Mouse (Mus musculus) CH12.LX (cell line): ENCODE results near the gene Gbgt1. TPM values are rescaled to one million over a fixed set of nuclear protein-coding genes. Genes with fewer than 3 reads are reported as not detected.

ENCODE experiments used
- DNase-seq: peaks from one replicate; pipeline ENCODE4 v3.0.0-alpha.2; 2013; ENCODE audit errors: extremely low read depth
- H3K27ac ChIP-seq: 2 replicates; pipeline ENCODE4 v1.5.1; 2012; ENCODE audit warnings: low read depth, mild to moderate bottlenecking, control low read depth, moderate library complexity; ENCODE audit not compliant: insufficient read depth
- H3K27me3 ChIP-seq: replicated peaks from 2 replicates; pipeline ENCODE3; 2012; ENCODE audit warnings: inconsistent platforms
- H3K36me3 ChIP-seq, 2 experiments: replicated peaks in 1 of 2; 2 replicates each; pipeline versions ENCODE3 to v1.6.1; 2012; ENCODE audit warnings: inconsistent platforms in 1 of 2, low read length in 1 of 2, mild to moderate bottlenecking in 1 of 2, mixed read lengths in 1 of 2, moderate library complexity in 1 of 2; ENCODE audit not compliant: control insufficient read depth in 1 of 2, insufficient read depth in 1 of 2
- H3K4me1 ChIP-seq, 2 experiments: 2 replicates each; pipeline ENCODE4 v1.6.1; 2012; ENCODE audit warnings: inconsistent platforms in 1 of 2, moderate library complexity in 1 of 2; ENCODE audit not compliant: insufficient read depth in 2 of 2, control insufficient read depth in 1 of 2
- H3K4me2 ChIP-seq: 2 replicates; pipeline ENCODE4 v1.6.1; 2012; ENCODE audit warnings: low read depth, mild to moderate bottlenecking, control low read depth; ENCODE audit not compliant: poor library complexity, insufficient read depth, severe bottlenecking
- H3K4me3 ChIP-seq, 3 experiments: fragments of 150-350 bp in 1 of 3; sonication (generic) in 1 of 3; replicated peaks in 1 of 3; 2 replicates each; pipeline versions ENCODE3 to v1.5.1; 2011 to 2012; ENCODE audit warnings: low read depth in 2 of 3, low read length in 2 of 3, mild to moderate bottlenecking in 2 of 3, moderate library complexity in 2 of 3, control low read depth in 1 of 3, improper control_type of control experiment in 1 of 3, inconsistent platforms in 1 of 3, mixed read lengths in 1 of 3; ENCODE audit not compliant: poor library complexity in 1 of 3
- H3K79me2 ChIP-seq: replicated peaks from 2 replicates; pipeline ENCODE4 v1.6.1; 2012; ENCODE audit warnings: mild to moderate bottlenecking, moderate library complexity; ENCODE audit not compliant: control insufficient read depth, poor library complexity, insufficient read depth, severe bottlenecking; ENCODE audit errors: extremely low read depth
- H3K9ac ChIP-seq: 2 replicates; pipeline ENCODE4 v1.6.1; 2012; ENCODE audit warnings: low read depth, mild to moderate bottlenecking, control low read depth, moderate library complexity; ENCODE audit not compliant: insufficient read depth
- H3K9me3 ChIP-seq: replicated peaks from 2 replicates; pipeline ENCODE3; 2012; ENCODE audit warnings: low read length, inconsistent platforms, mixed read lengths
- BHLHE40 ChIP-seq: IDR thresholded peaks from 2 replicates; pipeline ENCODE4 v1.6.1; 2011; ENCODE audit warnings: mild to moderate bottlenecking, low read depth, low read length, improper control_type of control experiment
- CHD1 ChIP-seq: IDR thresholded peaks from 2 replicates; pipeline ENCODE4 v1.6.1; 2012; ENCODE audit warnings: low read depth, low read length, improper control_type of control experiment, inconsistent platforms
- CHD2 ChIP-seq: IDR thresholded peaks from 2 replicates; pipeline ENCODE4 v1.6.1; 2011; ENCODE audit warnings: low read length, improper control_type of control experiment
- CTCF ChIP-seq, 2 experiments: IDR thresholded peaks in 1 of 2; conservative IDR thresholded peaks in 1 of 2; 2 replicates each; pipeline ENCODE4 v1.5.1; 2011 to 2012; ENCODE audit warnings: low read depth in 2 of 2, low read length in 2 of 2, improper control_type of control experiment in 1 of 2, inconsistent platforms in 1 of 2, mild to moderate bottlenecking in 1 of 2, moderate library complexity in 1 of 2
- E2F4 ChIP-seq: IDR thresholded peaks from 2 replicates; pipeline ENCODE4 v1.6.1; 2011; ENCODE audit warnings: low read depth, low read length, improper control_type of control experiment; ENCODE audit not compliant: insufficient replicate concordance
- ELF1 ChIP-seq: IDR thresholded peaks from 2 replicates; pipeline ENCODE4 v1.6.1; 2014; ENCODE audit warnings: low read depth, mild to moderate bottlenecking, inconsistent platforms, low read length, improper control_type of control experiment
- EP300 ChIP-seq: IDR thresholded peaks from 2 replicates; pipeline ENCODE4 v1.6.1; 2011; ENCODE audit warnings: low read length, improper control_type of control experiment
- ETS1 ChIP-seq: conservative IDR thresholded peaks from 2 replicates; pipeline ENCODE4 v1.6.1; 2012; ENCODE audit warnings: low read depth, mild to moderate bottlenecking, inconsistent platforms, low read length, improper control_type of control experiment, moderate library complexity
- GABPA ChIP-seq: IDR thresholded peaks from 2 replicates; pipeline ENCODE4 v1.6.1; 2012; ENCODE audit warnings: low read depth, low read length, improper control_type of control experiment, inconsistent platforms; ENCODE audit not compliant: insufficient replicate concordance
- HCFC1 ChIP-seq: IDR thresholded peaks from 2 replicates; pipeline ENCODE4 v1.6.1; 2012; ENCODE audit warnings: low read depth, mild to moderate bottlenecking, inconsistent platforms, low read length, improper control_type of control experiment
- IRF4 ChIP-seq: IDR thresholded peaks from 2 replicates; pipeline ENCODE4 v1.6.1; 2014; ENCODE audit warnings: low read depth, mild to moderate bottlenecking, inconsistent platforms, low read length, improper control_type of control experiment
- JUN ChIP-seq: IDR thresholded peaks from 2 replicates; pipeline ENCODE4 v1.6.1; 2011; ENCODE audit warnings: low read depth, mild to moderate bottlenecking, low read length, improper control_type of control experiment, moderate library complexity; ENCODE audit not compliant: insufficient read depth
- JUND ChIP-seq: conservative IDR thresholded peaks from 2 replicates; pipeline ENCODE4 v1.6.1; 2011; ENCODE audit warnings: low read depth, low read length, improper control_type of control experiment
- KAT2A ChIP-seq: IDR thresholded peaks from 2 replicates; pipeline ENCODE4 v1.6.1; 2012; ENCODE audit warnings: low read length, improper control_type of control experiment, inconsistent platforms; ENCODE audit not compliant: insufficient replicate concordance
- MAFK ChIP-seq: IDR thresholded peaks from 2 replicates; pipeline ENCODE4 v1.6.1; 2011; ENCODE audit warnings: low read length, improper control_type of control experiment; ENCODE audit not compliant: insufficient replicate concordance
- MAX ChIP-seq: IDR thresholded peaks from 2 replicates; pipeline ENCODE4 v1.6.1; 2011; ENCODE audit warnings: low read length, improper control_type of control experiment
- MAZ ChIP-seq: IDR thresholded peaks from 2 replicates; pipeline ENCODE4 v1.6.1; 2012; ENCODE audit warnings: low read depth, mild to moderate bottlenecking, inconsistent platforms, low read length, improper control_type of control experiment, moderate library complexity
- MEF2A ChIP-seq: IDR thresholded peaks from 2 replicates; pipeline ENCODE4 v1.6.1; 2014; ENCODE audit warnings: low read depth, mild to moderate bottlenecking, inconsistent platforms, low read length, improper control_type of control experiment, borderline replicate concordance
- MXI1 ChIP-seq: IDR thresholded peaks from 2 replicates; pipeline ENCODE4 v1.6.1; 2011; ENCODE audit warnings: mild to moderate bottlenecking, low read depth, low read length, improper control_type of control experiment
- MYC ChIP-seq: IDR thresholded peaks from 2 replicates; pipeline ENCODE4 v1.6.1; 2011; ENCODE audit warnings: low read depth, mild to moderate bottlenecking, improper control_type of control experiment, low read length
- NELFE ChIP-seq: IDR thresholded peaks from 2 replicates; pipeline ENCODE4 v1.6.1; 2011; ENCODE audit warnings: low read depth, low read length, improper control_type of control experiment
- NRF1 ChIP-seq: IDR thresholded peaks from 2 replicates; pipeline ENCODE4 v1.6.1; 2014; ENCODE audit warnings: low read depth, mild to moderate bottlenecking, inconsistent platforms, low read length, improper control_type of control experiment, moderate library complexity
- PAX5 ChIP-seq: IDR thresholded peaks from 2 replicates; pipeline ENCODE4 v1.6.1; 2012; ENCODE audit warnings: low read length, inconsistent platforms, mixed read lengths
- POLR2A ChIP-seq: IDR thresholded peaks from 2 replicates; pipeline ENCODE4 v1.6.1; 2011; ENCODE audit warnings: low read depth, mild to moderate bottlenecking, improper control_type of control experiment, low read length
- POLR2AphosphoS2 ChIP-seq: IDR thresholded peaks from 2 replicates; pipeline ENCODE4 v1.6.1; 2011; ENCODE audit warnings: low read depth, low read length, improper control_type of control experiment
- RAD21 ChIP-seq: IDR thresholded peaks from 2 replicates; pipeline ENCODE4 v1.6.1; 2011; ENCODE audit warnings: low read depth, mild to moderate bottlenecking, low read length, improper control_type of control experiment, moderate library complexity
- RCOR1 ChIP-seq: conservative IDR thresholded peaks from 2 replicates; pipeline ENCODE4 v1.6.1; 2012; ENCODE audit warnings: low read depth, mild to moderate bottlenecking, inconsistent platforms, low read length, improper control_type of control experiment
- SIN3A ChIP-seq: IDR thresholded peaks from 2 replicates; pipeline ENCODE4 v1.6.1; 2012; ENCODE audit warnings: low read length, improper control_type of control experiment, inconsistent platforms
- SMC3 ChIP-seq: IDR thresholded peaks from 2 replicates; pipeline ENCODE4 v1.6.1; 2011; ENCODE audit warnings: low read depth, low read length, improper control_type of control experiment
- TBP ChIP-seq: conservative IDR thresholded peaks from 2 replicates; pipeline ENCODE4 v1.6.1; 2011; ENCODE audit warnings: low read depth, low read length, improper control_type of control experiment
- TCF12 ChIP-seq: IDR thresholded peaks from 2 replicates; pipeline ENCODE4 v1.6.1; 2014; ENCODE audit warnings: low read depth, mild to moderate bottlenecking, inconsistent platforms, low read length, improper control_type of control experiment
- UBTF ChIP-seq: IDR thresholded peaks from 2 replicates; pipeline ENCODE4 v1.6.1; 2012; ENCODE audit warnings: low read depth, mild to moderate bottlenecking, inconsistent platforms, low read length, improper control_type of control experiment, moderate library complexity
- USF1 ChIP-seq: IDR thresholded peaks from 2 replicates; pipeline ENCODE4 v1.6.1; 2014; ENCODE audit warnings: low read depth, mild to moderate bottlenecking, inconsistent platforms, low read length, improper control_type of control experiment
- USF2 ChIP-seq: conservative IDR thresholded peaks from 2 replicates; pipeline ENCODE4 v1.6.1; 2011; ENCODE audit warnings: low read depth, low read length, improper control_type of control experiment
- ZC3H11A ChIP-seq: IDR thresholded peaks from 2 replicates; pipeline ENCODE4 v1.6.1; 2012; ENCODE audit warnings: low read depth, mild to moderate bottlenecking, inconsistent platforms, low read length, improper control_type of control experiment
- ZKSCAN1 ChIP-seq: IDR thresholded peaks from 2 replicates; pipeline ENCODE4 v1.6.1; 2012; ENCODE audit warnings: low read depth, inconsistent platforms, low read length, improper control_type of control experiment, borderline replicate concordance
- ZMIZ1 ChIP-seq: IDR thresholded peaks from 2 replicates; pipeline ENCODE4 v1.6.1; 2012; ENCODE audit warnings: low read depth, mild to moderate bottlenecking, inconsistent platforms, low read length, improper control_type of control experiment
- ZNF384 ChIP-seq: IDR thresholded peaks from 2 replicates; pipeline ENCODE4 v1.6.1; 2012; ENCODE audit warnings: low read depth, low read length, improper control_type of control experiment, inconsistent platforms
- dilution Hi-C: fragments of 300-500 bp; cut with MboI; formaldehyde crosslinking; loops from 2 replicates; pipeline ENCODE4 v1.14.3; 2020; ENCODE audit warnings: low sequenced_read_pairs; ENCODE audit not compliant: extremely low pct_unique_long_range_greater_than_20kb, extremely low pct_ligation_motif_present
- in situ Hi-C: fragments of 300-500 bp; cut with MboI; formaldehyde crosslinking; loops from 3 replicates; pipeline ENCODE4 v1.14.3; 2019; ENCODE audit warnings: low sequenced_read_pairs, low pct_ligation_motif_present, low pct_unique_long_range_greater_than_20kb, mixed read lengths
- polyA plus RNA-seq: library from polyadenylated mRNA; unstranded; fragments of >175 nt; gene quantifications from 2 replicates; pipeline ENCODE4 v1.2.1, GENCODE M21; 2012; ENCODE audit warnings: low read depth; ENCODE audit not compliant: insufficient read length
- total RNA-seq, 2 experiments: library from RNA; depleted of rRNA; stranded (reverse); fragments of 300-350 nt in 1 of 2; fragments of >200 nt in 1 of 2; gene quantifications; 2 replicates each; pipeline ENCODE4 v1.2.3; 2012 to 2014

Gene Gbgt1
- total and polyA plus RNA-seq, 3 experiments: not detected

DNA sequence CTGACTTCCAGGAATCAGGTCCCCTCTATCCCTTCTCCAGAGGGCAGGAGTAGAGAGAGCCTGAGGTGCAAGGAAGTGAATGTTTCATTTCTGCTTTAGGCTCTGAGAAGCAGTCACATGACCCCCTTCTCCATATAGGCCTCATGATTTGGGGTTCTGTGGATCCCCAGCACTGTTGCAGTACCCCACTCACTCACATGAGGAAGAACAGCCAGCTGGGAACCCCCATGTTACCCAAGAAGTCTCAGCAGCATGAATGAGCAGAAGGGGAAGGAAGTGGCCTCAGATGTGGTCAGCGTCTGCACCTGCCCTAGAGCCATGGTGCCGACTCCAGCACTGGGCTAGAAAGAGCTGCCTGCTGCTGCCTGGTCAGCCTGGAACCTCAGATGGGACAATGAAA lies 43.3 kb downstream of the Gbgt1 start:
- in situ Hi-C loops (no loop called here), dilution Hi-C loops (no loop called here)
- peak; percentile 39 for DNase-seq

DNA sequence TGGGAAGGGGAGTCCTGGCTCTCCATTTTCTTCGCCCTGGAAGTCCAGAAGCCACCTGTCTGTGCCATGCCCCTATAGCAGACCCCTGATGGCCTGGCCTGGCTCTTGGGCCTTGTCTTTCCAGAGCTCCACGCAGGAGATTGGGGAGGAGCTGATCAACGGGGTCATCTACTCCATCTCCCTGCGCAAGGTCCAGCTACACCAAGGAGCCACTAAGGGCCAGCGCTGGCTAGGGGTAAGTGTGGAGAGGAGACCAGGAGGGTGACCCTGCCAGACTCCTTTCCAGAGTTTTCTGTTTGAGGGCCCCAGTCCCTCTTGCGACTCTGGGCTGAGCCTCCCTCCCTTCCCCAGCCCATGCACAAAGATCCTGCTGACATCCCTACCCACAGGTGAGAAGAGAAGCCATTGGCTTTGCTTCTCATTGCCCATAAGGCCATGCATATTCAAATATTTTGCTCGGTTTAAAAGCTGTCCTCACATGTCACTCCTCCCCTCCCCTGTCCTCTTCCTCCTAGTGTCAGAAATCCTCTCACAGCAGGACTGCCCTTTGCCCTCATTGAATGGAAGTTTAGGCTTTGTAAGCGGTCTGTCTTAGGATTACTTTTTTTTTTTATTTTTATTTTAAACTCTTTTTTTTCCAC lies 44.0 kb downstream of the Gbgt1 start:
- H3K9me3 ChIP-seq: no peaks in the 10 kb centered on the region
- H3K36me3 ChIP-seq: peaks cover 32 to 43% of the 10 kb centered on the region in 2 experiments
- DNase-seq: peak; percentile 38
- H3K4me3 ChIP-seq: no peak overlapping the region
- no peak for TF ChIP-seq UBTF
- peak; percentile 61; the same call in 1 of the 2 replicates for TF ChIP-seq TBP
- TF ChIP-seq, all 38 proteins: peak for 1
- no peaks in the 10 kb centered on the region for H3K27me3 ChIP-seq
- dilution Hi-C loops (no loop called here), in situ Hi-C loops (no loop called here)
- H3K4me1 ChIP-seq: peaks cover 42 to 72% of the 10 kb centered on the region in 2 experiments
- H3K4me2 ChIP-seq: 0 out of 2 replicates have a peak overlapping the region, but pooled peaks have one; percentile 2
- H3K79me2 ChIP-seq: no peaks in the 10 kb centered on the region
- H3K27ac ChIP-seq: peak overlapping the region; percentile 36
- H3K9ac ChIP-seq: no peak overlapping the region

More for the DNA sequence above, 43.3 kb downstream of the Gbgt1 start:
- 0 out of 2 replicates have a peak overlapping the region, but pooled peaks have one; percentile 10 for H3K4me2 ChIP-seq
- H3K79me2 ChIP-seq: no peaks in the 10 kb centered on the region
- H3K36me3 ChIP-seq: peaks cover 25 to 35% of the 10 kb centered on the region in 2 experiments
- no peak overlapping the region for H3K9ac ChIP-seq
- no peaks in the 10 kb centered on the region for H3K9me3 ChIP-seq
- TF ChIP-seq CHD2: no peak
- TF ChIP-seq NRF1: no peak
- TF ChIP-seq MXI1: no peak
- TF ChIP-seq E2F4: no peak
- TF ChIP-seq ZNF384: no peak
- no peak for TF ChIP-seq PAX5
- TF ChIP-seq ZMIZ1: no peak
- TF ChIP-seq MAZ: no peak
- TF ChIP-seq MAFK: no peak
- TF ChIP-seq POLR2A: no peak
- no peak for TF ChIP-seq SIN3A
- TF ChIP-seq TBP: no peak
- TF ChIP-seq SMC3: no peak
- TF ChIP-seq IRF4: peak; percentile 33; the same call in 1 of the 2 replicates
- 0 out of 2 replicates have a peak, but pooled peaks have one; percentile 20 for TF ChIP-seq MAX
- TF ChIP-seq NELFE: no peak
- no peak for TF ChIP-seq RAD21
- TF ChIP-seq MEF2A: no peak; the same call in 1 of the 2 replicates
- peak; percentile 52; the same call in 1 of the 2 replicates for TF ChIP-seq USF2
- TF ChIP-seq GABPA: no peak
- TF ChIP-seq EP300: peak; percentile 63
- TF ChIP-seq JUND: no peak
- no peak for TF ChIP-seq CHD1
- no peak for TF ChIP-seq KAT2A
- no peak for TF ChIP-seq CTCF (conservative IDR thresholded peaks at IDR 0.05 in 1 of 2, IDR thresholded peaks at IDR 0.05 in 1 of 2; ENCODE audit: low read depth in 2 of 2, low read length in 2 of 2)
- peak; percentile 90 for TF ChIP-seq TCF12
- TF ChIP-seq ELF1: peak; percentile 48
- TF ChIP-seq ZKSCAN1: no peak
- TF ChIP-seq ZC3H11A: no peak
- peak; percentile 88 for TF ChIP-seq BHLHE40
- TF ChIP-seq ETS1: peak; percentile 65
- TF ChIP-seq JUN: no peak
- no peak for TF ChIP-seq MYC
- TF ChIP-seq USF1: peak; percentile 56
- no peak for TF ChIP-seq UBTF
- TF ChIP-seq HCFC1: no peak
- no peak for TF ChIP-seq POLR2AphosphoS2
- TF ChIP-seq RCOR1: 0 out of 2 replicates have a peak, but pooled peaks have one; percentile 3
- TF ChIP-seq, all 38 proteins: peak for 10
- H3K4me1 ChIP-seq: peaks cover 46 to 80% of the 10 kb centered on the region in 2 experiments
- H3K27ac ChIP-seq: peak overlapping the region; percentile 36
- H3K4me3 ChIP-seq: no peak overlapping the region
- H3K27me3 ChIP-seq: no peaks in the 10 kb centered on the region
